Mouse (Mus musculus) heart, adult 2 months (tissue): ENCODE measurements around the gene Atad3a. TPM values are rescaled to one million over a fixed set of nuclear protein-coding genes. Genes with fewer than 3 reads are reported as not detected.
A peak's percentile ranks its signal among the peaks of the same experiment; 100 is the strongest.

Experiments used
- DNase-seq, 2 experiments: peaks; one replicate each; pipeline ENCODE4 v3.0.0; 2021
- H3K27ac ChIP-seq: fragments of 200-600 bp; 2 replicates; pipeline ENCODE4 v1.8.1; 2022
- H3K27me3 ChIP-seq: fragments of 200-500 bp; 2 replicates; pipeline ENCODE4 v1.6.1; 2012; ENCODE audit warnings: mild to moderate bottlenecking, low read length, inconsistent platforms, mixed read lengths; ENCODE audit not compliant: control insufficient read depth, insufficient read depth
- H3K36me3 ChIP-seq: fragments of 200-500 bp; 2 replicates; pipeline ENCODE4 v1.6.1; 2012; ENCODE audit warnings: low read length, inconsistent platforms; ENCODE audit not compliant: control insufficient read depth, insufficient read depth
- H3K4me1 ChIP-seq: fragments of 200-500 bp; 2 replicates; pipeline ENCODE4 v1.6.1; 2011; ENCODE audit warnings: low read length; ENCODE audit not compliant: control insufficient read depth, insufficient read depth
- H3K4me3 ChIP-seq: fragments of 200-600 bp; 2 replicates; pipeline ENCODE4 v1.8.1; 2022
- H3K79me2 ChIP-seq: fragments of 200-500 bp; replicated peaks from 2 replicates; pipeline ENCODE4 v1.6.1; 2012; ENCODE audit warnings: mild to moderate bottlenecking, inconsistent platforms, low read length, moderate library complexity, mixed read lengths; ENCODE audit not compliant: control insufficient read depth, insufficient read depth
- H3K9ac ChIP-seq: fragments of 200-500 bp; 2 replicates; pipeline ENCODE4 v1.6.1; 2012; ENCODE audit warnings: low read depth, mild to moderate bottlenecking, control low read depth, inconsistent platforms, low read length, mixed read lengths
- CTCF ChIP-seq: fragments of 200-600 bp; IDR thresholded peaks from 2 replicates; pipeline ENCODE4 v1.8.1; 2022; ENCODE audit warnings: antibody characterized with exemption, mild to moderate bottlenecking, moderate library complexity
- EP300 ChIP-seq: fragments of 200-500 bp; IDR thresholded peaks from 2 replicates; pipeline ENCODE4 v1.6.1; 2011; ENCODE audit warnings: low read depth, low read length, control low read depth; ENCODE audit not compliant: insufficient read depth
- POLR2A ChIP-seq: fragments of 200-500 bp; IDR thresholded peaks from 2 replicates; pipeline ENCODE4 v1.6.1; 2011; ENCODE audit warnings: mild to moderate bottlenecking, low read depth, low read length, control low read depth; ENCODE audit not compliant: insufficient read depth
- WGBS: fragments of 180-500 bp; shearing (Covaris S2); methylation state at CpG from one replicate; pipeline ENCODE4 v1.1.7; 2018; 5-methylcytosine and 5-hydroxymethylcytosine counted together
- intact Hi-C: fragments of 180-260 bp; cut with DNase I; formaldehyde crosslinking; loops from one replicate; pipeline ENCODE4 v1.15.1; 2025
- polyA plus RNA-seq: library from polyadenylated mRNA; depleted of rRNA; stranded (reverse); fragments of >200 nt; gene quantifications from 2 replicates; pipeline ENCODE4 v1.2.3, GENCODE M21; 2012
- total RNA-seq, 2 experiments: library from RNA; stranded (reverse); gene quantifications; 2 replicates each; pipeline ENCODE4 v1.2.3; 2021

Gene Atad3a
- total and polyA plus RNA-seq, 3 experiments: 42.3 to 85.4 (median 47.7) TPM

DNA sequence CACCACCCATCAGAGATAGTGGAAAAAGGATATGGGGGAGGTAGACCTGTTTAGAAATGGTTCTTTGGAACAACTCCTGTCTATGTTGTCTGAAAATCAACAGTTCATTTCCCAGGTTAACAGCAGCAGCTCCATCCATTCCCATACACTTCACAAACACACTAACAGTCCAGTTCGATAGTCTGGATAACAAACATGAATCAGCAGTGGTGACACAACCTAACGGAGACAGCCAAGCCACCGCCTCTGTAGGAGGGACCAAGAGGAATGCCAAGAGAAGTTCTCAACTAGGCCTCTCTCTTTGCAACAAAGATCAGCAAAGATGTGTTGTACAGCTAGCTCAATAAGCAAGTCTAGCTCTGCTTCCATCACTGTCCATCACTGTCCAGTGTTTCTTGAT is 1.5 kb upstream of the Atad3a start:
- intact Hi-C loops: loop anchor here (5.0 kb wide), 2 partner anchors 40 to 140 kb away; partner anchors contain the start of genes Cdk11b and Mrpl20
- no peak for DNase-seq
- Histone ChIP-seq H3K4me1 (peaks cover 7% of the 10 kb centered on the region), H3K9ac (no peak overlapping the region), H3K36me3 (no peaks in the 10 kb centered on the region), H3K27ac (no peak overlapping the region), H3K27me3 (no peaks in the 10 kb centered on the region), H3K79me2 (peaks cover 4% of the 10 kb centered on the region; the same call in 1 of the 2 replicates), H3K4me3 (no peak overlapping the region)
- TF ChIP-seq CTCF (no peak), POLR2A (no peak), EP300 (no peak)
- WGBS: 76% methylated on average over 3 of the region's 3 CpGs

DNA sequence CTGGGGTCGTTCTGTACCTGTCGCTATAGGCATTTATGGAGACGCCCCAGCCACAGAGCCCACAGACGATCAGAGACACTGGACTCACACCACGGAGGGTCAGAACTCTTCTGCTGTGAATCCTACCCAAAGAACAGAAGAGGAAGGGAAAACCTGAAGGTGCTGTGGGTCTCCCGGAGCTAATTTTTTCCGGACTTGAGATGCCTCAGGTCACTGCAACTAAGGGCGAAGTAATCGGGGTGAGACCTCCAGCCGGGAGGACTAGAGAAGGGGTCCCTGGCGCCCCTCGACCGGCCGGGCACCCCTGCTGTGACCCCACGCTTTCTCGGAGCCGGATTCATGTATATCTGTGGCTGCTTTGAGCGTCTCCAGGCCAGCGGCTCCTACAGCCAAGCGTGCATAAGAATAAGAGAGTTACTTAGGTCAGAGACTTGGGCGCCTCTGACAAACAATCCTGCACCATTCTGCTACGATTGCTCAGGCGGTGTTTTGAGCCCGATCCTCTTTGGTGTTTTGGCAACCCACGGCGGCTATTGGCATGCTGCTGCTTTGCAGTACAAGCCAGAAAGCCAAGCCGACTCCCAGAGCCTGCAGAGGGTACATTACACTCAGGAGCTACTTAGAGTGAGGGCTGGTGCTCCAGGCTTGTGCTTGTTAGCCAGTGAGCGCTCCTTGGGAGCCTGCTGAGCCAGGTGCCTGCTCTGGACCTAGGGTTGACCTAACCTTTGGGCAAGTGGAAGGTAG is 635 bp upstream of the Atad3a start:
- peak overlapping the region; percentile 87 for H3K27ac ChIP-seq

DNA sequence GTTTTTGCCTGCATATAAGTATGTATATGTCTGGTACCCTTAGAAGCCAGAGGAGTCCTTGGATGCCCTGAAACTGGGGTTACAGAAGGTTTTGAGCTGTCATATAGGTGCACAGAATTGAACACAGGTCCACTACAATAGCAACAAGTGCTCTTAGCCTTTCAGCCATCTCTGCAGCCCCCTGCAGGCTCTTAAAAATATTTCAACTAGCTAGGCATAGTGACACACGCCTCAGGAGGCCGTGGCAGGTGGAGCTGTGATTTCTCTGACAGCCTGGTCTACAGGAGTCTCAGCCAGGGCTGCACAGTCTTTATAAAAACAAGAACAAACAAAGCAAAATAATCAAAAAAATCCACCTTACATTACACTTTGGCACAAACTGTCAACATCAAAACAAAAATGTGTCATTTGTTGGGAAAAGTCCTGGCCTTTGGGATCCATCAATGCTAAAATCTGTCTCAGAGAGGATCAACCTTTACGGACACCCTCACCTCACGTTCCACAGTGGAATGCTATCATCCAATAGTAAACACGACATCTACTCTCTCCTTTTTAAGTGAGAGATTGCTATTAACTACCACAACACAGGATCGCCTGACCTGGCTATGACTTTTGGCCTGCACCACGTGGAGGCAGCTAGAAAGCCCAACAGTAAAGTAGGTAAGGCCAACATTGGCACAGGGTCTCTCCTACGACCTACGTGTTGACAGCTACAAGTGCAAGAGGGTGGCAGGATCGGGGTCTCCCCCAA is 856 bp downstream of the Atad3a start:
- peak overlapping the region; percentile 80 for H3K9ac ChIP-seq
- TF ChIP-seq EP300 (no peak), CTCF (peak; percentile 66)
- intact Hi-C loops: loop anchor here (2.0 to 5.0 kb wide), 3 partner anchors 23 to 138 kb away; partner anchors contain the start of genes Cdk11b and Mrpl20
- H3K36me3 ChIP-seq: peaks cover 3% of the 10 kb centered on the region
- DNase-seq: no peak
- WGBS: 1% methylated on average over 10 of the region's 10 CpGs
- H3K27ac ChIP-seq: peak overlapping the region; percentile 87
- peaks cover 4% of the 10 kb centered on the region; the same call in 1 of the 2 replicates for H3K79me2 ChIP-seq
- H3K4me3 ChIP-seq: peak overlapping the region; percentile 81
- H3K4me1 ChIP-seq: peaks cover 9% of the 10 kb centered on the region
- no peaks in the 10 kb centered on the region for H3K27me3 ChIP-seq

More for the DNA sequence above, 635 bp upstream of the Atad3a start:
- Histone ChIP-seq H3K4me3 (peak overlapping the region; percentile 81), H3K36me3 (peaks cover under 1% of the 10 kb centered on the region), H3K9ac (peak overlapping the region; percentile 67), H3K79me2 (peaks cover 4% of the 10 kb centered on the region; the same call in 1 of the 2 replicates), H3K4me1 (peaks cover 9% of the 10 kb centered on the region), H3K27me3 (no peaks in the 10 kb centered on the region)
- peak in 1 of 2 experiments; percentile 40 for DNase-seq
- TF ChIP-seq CTCF: no peak
- no peak for TF ChIP-seq POLR2A
- TF ChIP-seq EP300: no peak
- intact Hi-C loops: loop anchor here (2.0 to 5.0 kb wide), 3 partner anchors 25 to 139 kb away; partner anchors contain the start of genes Cdk11b and Mrpl20
- WGBS: 2% methylated on average over 28 of the region's 28 CpGs

DNA sequence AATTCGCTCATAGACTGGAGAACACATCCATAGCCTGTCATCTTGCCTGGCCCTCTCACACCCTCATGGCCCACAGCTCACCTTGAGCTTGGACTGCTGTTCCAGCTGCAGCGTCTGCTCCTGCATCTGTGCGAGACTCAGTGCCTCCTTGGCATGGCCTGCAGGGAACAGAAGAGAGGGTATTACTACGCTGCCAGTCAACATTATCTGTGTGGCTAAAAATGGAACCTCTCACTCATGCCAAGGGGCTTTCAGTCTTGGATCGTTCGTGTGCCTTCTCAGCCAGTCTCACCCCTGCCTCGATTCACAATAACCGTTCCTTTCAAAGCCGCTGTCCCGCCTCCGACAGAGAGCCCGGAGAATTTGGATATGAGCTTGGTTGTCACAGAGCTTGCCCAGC is 3.9 kb downstream of the Atad3a start:
- Histone ChIP-seq H3K27me3 (no peaks in the 10 kb centered on the region), H3K79me2 (peaks cover 4% of the 10 kb centered on the region; the same call in 1 of the 2 replicates), H3K4me3 (no peak overlapping the region), H3K4me1 (peaks cover 9% of the 10 kb centered on the region), H3K27ac (no peak overlapping the region; the same call in 1 of the 2 replicates), H3K9ac (no peak overlapping the region), H3K36me3 (peaks cover 3% of the 10 kb centered on the region)
- peak; percentile 22 to 61 for DNase-seq
- TF ChIP-seq POLR2A (no peak), CTCF (no peak), EP300 (no peak)
- 63% methylated on average over 12 of the region's 12 CpGs for WGBS
- intact Hi-C loops: no loop called here

DNA sequence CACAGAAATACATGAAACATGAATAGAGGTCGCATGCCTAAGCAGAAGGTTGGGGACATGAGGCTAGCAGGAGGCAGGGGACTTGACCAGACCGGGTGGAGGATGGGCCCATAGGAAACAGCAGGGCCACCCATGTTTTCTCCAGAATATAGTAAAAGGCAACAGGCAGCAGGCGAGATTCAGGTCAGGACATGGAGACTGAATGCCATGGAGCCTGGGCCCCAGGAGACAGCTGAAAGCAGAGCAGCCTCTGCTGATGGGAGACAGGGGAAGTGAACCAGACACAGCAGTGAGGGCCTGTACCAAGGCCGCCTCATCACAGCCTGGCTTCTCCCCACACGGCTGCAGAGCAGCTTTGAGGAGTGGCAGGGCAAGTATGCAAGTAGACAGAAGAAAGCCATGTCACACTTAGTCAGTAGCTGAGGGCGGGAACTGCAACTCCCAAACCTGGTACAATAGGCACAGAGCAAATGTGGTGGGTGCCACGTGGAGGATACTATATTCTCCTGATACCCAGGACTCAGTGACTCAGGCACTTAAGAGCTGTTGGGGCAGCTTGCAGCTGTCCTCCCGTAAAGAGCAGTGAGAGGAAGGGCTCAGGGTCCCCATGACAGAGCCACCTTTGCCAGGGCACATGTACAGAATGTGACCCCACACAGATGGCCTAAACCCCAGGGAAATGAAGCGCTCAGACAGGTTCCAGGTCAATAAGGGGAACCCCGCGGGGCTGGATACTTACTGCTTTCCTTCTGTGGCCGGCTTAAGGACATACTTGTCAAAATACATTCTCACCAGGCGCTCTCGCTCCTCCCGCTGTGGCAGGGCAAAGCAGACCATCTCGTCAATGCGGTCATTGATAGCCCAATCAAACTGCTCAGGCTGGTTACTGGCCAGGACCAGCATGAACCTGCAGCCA is 14.1 kb downstream of the Atad3a start:
- TF ChIP-seq POLR2A (no peak), EP300 (no peak), CTCF (no peak)
- no peaks in the 10 kb centered on the region for H3K36me3 ChIP-seq

More for the DNA sequence above, 14.1 kb downstream of the Atad3a start:
- Histone ChIP-seq H3K4me1 (no peaks in the 10 kb centered on the region), H3K27me3 (no peaks in the 10 kb centered on the region), H3K4me3 (no peak overlapping the region), H3K27ac (no peak overlapping the region), H3K9ac (no peak overlapping the region), H3K79me2 (no peaks in the 10 kb centered on the region)
- DNase-seq: no peak
- intact Hi-C loops: no loop called here
- 91% methylated on average over 17 of the region's 17 CpGs for WGBS
